Mouse (Mus musculus): ENCODE measurements at regions not wholly inside any gene's neighbourhood (a gene's known extent, or its start where the extent isn't known, plus 50 kb on each side); places are given as distances from the start of the nearest gene placed in this dataset.

DNA sequence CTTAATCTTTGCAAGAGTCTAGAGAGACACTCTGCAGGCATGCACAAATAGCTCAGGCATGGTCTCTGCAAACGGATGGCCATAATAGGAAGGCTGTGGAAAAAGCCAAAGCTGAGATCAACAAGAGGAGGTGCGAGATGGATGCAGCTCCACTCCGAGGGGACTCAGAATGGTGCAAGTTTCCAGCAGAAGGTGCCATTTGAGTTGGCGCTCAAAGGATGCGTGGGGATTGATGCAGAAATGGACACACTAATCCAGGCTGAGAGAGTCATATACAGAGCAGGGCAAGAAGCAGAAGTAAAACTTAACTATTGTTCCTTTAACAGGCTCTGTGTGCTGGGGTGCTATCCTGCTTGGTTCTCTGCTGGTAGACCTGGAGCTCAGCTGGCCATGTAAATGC lies 315.9 kb downstream of the Rnf144a start:
- TF ChIP-seq CTCF (IDR thresholded peaks at IDR 0.05) (no peak), EP300 (IDR thresholded peaks at IDR 0.05) (no peak)

All from lung, postnatal 0 days (tissue).